Mouse (Mus musculus) midbrain, embryonic 11.5 days (tissue): ENCODE measurements around the gene Sorcs1. TPM values are rescaled to one million over a fixed set of nuclear protein-coding genes. Genes with fewer than 3 reads are reported as not detected.

Experiments used
- ATAC-seq: fragments of 200-750 bp; cut with Nextera tagmentation; 2 replicates; pipeline ENCODE4 v1.8.0; 2017; ENCODE audit warnings: moderate TSS enrichment, moderate library complexity; ENCODE audit not compliant: low FRiP score
- DNase-seq: peaks from one replicate; pipeline ENCODE4 v3.0.0; 2015; ENCODE audit warnings: low spot score; ENCODE audit errors: missing footprints
- H3K27ac ChIP-seq: fragments of 300-500 bp; sonication (generic); 2 replicates; pipeline ENCODE4 v1.5.1; 2014; ENCODE audit warnings: low read depth, low read length
- H3K27me3 ChIP-seq: fragments of 300-500 bp; sonication (generic); 2 replicates; pipeline ENCODE4 v1.6.1; 2014; ENCODE audit warnings: mild to moderate bottlenecking, low read length, moderate library complexity, mixed read lengths; ENCODE audit not compliant: control insufficient read depth, insufficient read depth
- H3K36me3 ChIP-seq: fragments of 300-500 bp; sonication (generic); 2 replicates; pipeline ENCODE4 v1.6.1; 2014; ENCODE audit warnings: mild to moderate bottlenecking, low read length, moderate library complexity, mixed read lengths; ENCODE audit not compliant: control insufficient read depth, insufficient read depth
- H3K4me1 ChIP-seq: fragments of 300-500 bp; sonication (generic); 2 replicates; pipeline ENCODE4 v1.6.1; 2014; ENCODE audit warnings: low read length; ENCODE audit not compliant: control insufficient read depth, insufficient read depth
- H3K4me2 ChIP-seq: fragments of 300-500 bp; sonication (generic); 2 replicates; pipeline ENCODE4 v1.6.1; 2014; ENCODE audit warnings: mild to moderate bottlenecking, moderate library complexity
- H3K4me3 ChIP-seq: fragments of 300-500 bp; sonication (generic); 2 replicates; pipeline ENCODE4 v1.5.1; 2014; ENCODE audit warnings: low read depth, low read length
- H3K9ac ChIP-seq: fragments of 300-500 bp; sonication (generic); 2 replicates; pipeline ENCODE4 v1.6.1; 2014; ENCODE audit warnings: low read length
- H3K9me3 ChIP-seq: fragments of 300-500 bp; sonication (generic); 2 replicates; pipeline ENCODE4 v1.6.1; 2016; ENCODE audit warnings: low read length; ENCODE audit not compliant: control insufficient read depth
- WGBS: fragments of 180-500 bp; shearing (Covaris S2); extraction: QIAGEN DNeasy Blood & Tissue Kit; methylation state at CpG from one replicate; pipeline ENCODE4 v1.1.7; 2014; 5-methylcytosine and 5-hydroxymethylcytosine counted together
- polyA plus RNA-seq: library from polyadenylated mRNA; unstranded; fragments of >200 nt; fragmentation: Nextera tagmentation; extraction: Ambion mirVana; gene quantifications from 2 replicates; pipeline ENCODE4 v1.2.1, GENCODE M21; 2014

Sorcs1 gene
- polyA plus RNA-seq: 1.7 and 2.0 TPM in 2 replicates

GRCm38 (mm10) chr19:50677903-50678896 lies at the start of gene Sorcs1:
Gene Sorcs1, minus strand, starts transcription at chr19:50678646.
- H3K4me2 ChIP-seq: peak within 1 kb of the TSS; percentile 64
- H3K9me3 ChIP-seq: no peaks in the 10 kb centered on the region
- H3K4me3 ChIP-seq: peak within 1 kb of the TSS; percentile 55
- peak; percentile 96 for ATAC-seq
- peak; percentile 96 for DNase-seq
- no peaks in the 10 kb centered on the region for H3K36me3 ChIP-seq
- H3K27ac ChIP-seq: peak within 1 kb of the TSS; percentile 30; the same call in 1 of the 2 replicates
- H3K9ac ChIP-seq: peak within 1 kb of the TSS; percentile 71
- H3K27me3 ChIP-seq: no peaks in the 10 kb centered on the region
- WGBS: under 1% methylated on average over 82 of the region's 102 CpGs
- peaks cover 2% of the 10 kb centered on the region; the same call in 1 of the 2 replicates for H3K4me1 ChIP-seq

DNA sequence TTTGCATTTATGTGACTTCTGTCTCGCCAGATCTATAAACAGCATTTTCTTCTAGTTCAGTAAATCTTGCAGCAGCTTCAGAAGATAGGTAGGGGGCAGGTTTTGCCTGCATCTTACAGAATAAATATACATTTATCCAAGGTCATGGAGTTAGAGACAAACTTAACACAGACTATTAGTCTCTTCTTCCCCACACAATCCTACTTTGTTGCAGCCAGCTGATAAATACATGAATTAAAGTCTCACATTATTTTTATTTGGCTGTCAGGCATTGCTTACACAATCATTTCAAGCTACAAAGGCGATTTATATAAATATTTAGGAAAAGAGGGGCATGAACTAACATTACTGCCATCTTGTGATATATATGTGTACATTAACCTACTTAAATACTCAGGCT lies 4.8 kb upstream of the Sorcs1 start:
- Histone ChIP-seq H3K4me1 (no peaks in the 10 kb centered on the region), H3K27me3 (no peaks in the 10 kb centered on the region), H3K36me3 (no peaks in the 10 kb centered on the region), H3K4me3 (no peak overlapping the region), H3K4me2 (no peak overlapping the region), H3K9me3 (no peaks in the 10 kb centered on the region), H3K27ac (no peak overlapping the region), H3K9ac (no peak overlapping the region)
- no peak for DNase-seq
- 72% methylated on average over 2 of the region's 2 CpGs for whole genome bisulfite sequencing
- ATAC-seq: no peak

GRCm38 (mm10) chr19:50678946-50679345 lies 500 bp upstream of the Sorcs1 start:
- Histone ChIP-seq H3K27ac (peak overlapping the region; percentile 30; the same call in 1 of the 2 replicates), H3K27me3 (no peaks in the 10 kb centered on the region)
- WGBS: 0% methylated on average over 2 of the region's 2 CpGs

DNA sequence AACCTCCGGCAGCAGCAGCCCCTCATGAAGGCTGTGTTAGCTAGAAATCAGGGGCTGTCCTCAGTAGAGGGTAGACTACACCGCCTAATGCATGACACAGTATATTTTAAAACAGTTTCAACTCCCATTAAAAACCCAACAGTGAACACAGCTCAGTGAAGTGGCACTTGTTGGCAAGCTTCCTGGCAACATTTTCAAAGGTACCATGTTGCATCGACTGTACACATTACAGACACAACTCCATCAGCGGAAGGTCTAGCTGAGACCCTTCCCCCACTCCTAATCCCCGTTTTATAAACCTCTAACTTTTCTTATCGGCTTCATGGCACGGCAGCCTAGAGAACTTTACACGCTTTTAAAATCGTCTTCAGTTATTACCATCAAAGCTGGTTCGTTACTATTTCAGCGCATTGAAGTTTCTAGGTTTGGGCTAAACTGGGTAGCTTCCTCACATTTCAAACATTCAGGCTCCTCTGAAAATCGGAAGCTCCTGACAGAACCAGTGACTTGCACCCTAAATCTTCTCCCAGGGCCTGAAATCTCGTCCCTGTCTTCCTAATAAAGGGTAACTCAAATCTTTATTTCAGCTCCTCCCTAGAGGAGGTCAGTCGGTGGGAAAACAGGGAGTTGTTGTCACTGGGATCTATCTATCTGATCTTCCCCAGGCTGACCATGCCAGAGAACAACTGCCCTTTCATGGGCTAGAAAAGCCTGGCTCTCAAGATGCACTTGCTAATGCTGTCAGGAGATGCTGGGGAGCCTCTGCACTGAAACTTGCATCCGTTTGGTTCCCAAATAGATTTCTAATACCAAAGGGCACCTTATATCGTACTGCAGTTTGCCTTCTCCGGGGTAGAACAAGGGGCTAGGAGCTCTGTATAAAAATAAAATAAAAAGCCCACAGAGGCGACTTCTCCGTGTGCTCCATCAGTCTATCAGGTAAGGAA lies 1.6 kb downstream of the Sorcs1 start:
- ATAC-seq (no peak), DNase-seq (peak; percentile 88)
- WGBS: 31% methylated on average over 19 of the region's 19 CpGs
- H3K4me1 ChIP-seq: peaks cover 2% of the 10 kb centered on the region; the same call in 1 of the 2 replicates
- H3K27ac ChIP-seq: no peak overlapping the region
- peak overlapping the region; percentile 64 for H3K4me2 ChIP-seq
- H3K4me3 ChIP-seq: peak overlapping the region; percentile 55
- H3K27me3 ChIP-seq: no peaks in the 10 kb centered on the region
- H3K9ac ChIP-seq: peak overlapping the region; percentile 71
- H3K9me3 ChIP-seq: no peaks in the 10 kb centered on the region
- no peaks in the 10 kb centered on the region for H3K36me3 ChIP-seq

More at GRCm38 (mm10) chr19:50678946-50679345, 500 bp upstream of the Sorcs1 start:
- Histone ChIP-seq H3K4me3 (peak overlapping the region; percentile 55), H3K36me3 (no peaks in the 10 kb centered on the region), H3K4me1 (peaks cover 2% of the 10 kb centered on the region; the same call in 1 of the 2 replicates), H3K9ac (peak overlapping the region; percentile 71), H3K9me3 (no peaks in the 10 kb centered on the region), H3K4me2 (peak overlapping the region; percentile 64)
- ATAC-seq: peak; percentile 35
- peak; percentile 86 for DNase-seq

DNA sequence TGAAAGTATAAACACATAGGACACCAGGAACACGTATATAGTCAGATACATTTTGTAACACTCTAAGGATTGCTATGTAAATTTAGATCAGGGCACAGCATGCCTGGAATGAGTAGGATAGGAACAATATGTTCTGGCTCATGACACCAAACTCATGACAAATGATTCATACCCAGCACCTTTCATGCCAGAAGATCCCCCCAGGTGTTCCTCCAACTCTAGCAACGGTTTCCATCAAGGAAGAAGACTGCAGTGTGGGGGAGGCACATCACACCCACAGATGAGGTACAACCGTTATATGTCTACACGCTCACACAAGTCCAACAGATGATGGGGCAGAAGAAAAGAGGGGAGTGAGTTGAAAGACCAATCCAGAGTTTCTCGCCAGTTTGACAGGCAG lies 3.5 kb downstream of the Sorcs1 start:
- no peaks in the 10 kb centered on the region for H3K36me3 ChIP-seq
- peaks cover 2% of the 10 kb centered on the region; the same call in 1 of the 2 replicates for H3K4me1 ChIP-seq
- H3K9me3 ChIP-seq: no peaks in the 10 kb centered on the region
- WGBS: 86% methylated on average over 5 of the region's 5 CpGs
- no peak overlapping the region for H3K27ac ChIP-seq
- no peak for ATAC-seq
- no peak overlapping the region for H3K4me3 ChIP-seq
- no peak for DNase-seq
- H3K4me2 ChIP-seq: no peak overlapping the region
- H3K27me3 ChIP-seq: no peaks in the 10 kb centered on the region
- no peak overlapping the region for H3K9ac ChIP-seq

GRCm38 (mm10) chr19:50667516-50667915 lies 10.9 kb downstream of the Sorcs1 start:
- no peak overlapping the region for H3K4me3 ChIP-seq
- H3K9me3 ChIP-seq: no peaks in the 10 kb centered on the region
- DNase-seq: no peak
- no peaks in the 10 kb centered on the region for H3K4me1 ChIP-seq
- no peaks in the 10 kb centered on the region for H3K27me3 ChIP-seq
- H3K4me2 ChIP-seq: no peak overlapping the region
- WGBS: 75% methylated on average over 8 of the region's 8 CpGs
- H3K9ac ChIP-seq: no peak overlapping the region
- no peak overlapping the region for H3K27ac ChIP-seq
- no peak for ATAC-seq
- no peaks in the 10 kb centered on the region for H3K36me3 ChIP-seq

DNA sequence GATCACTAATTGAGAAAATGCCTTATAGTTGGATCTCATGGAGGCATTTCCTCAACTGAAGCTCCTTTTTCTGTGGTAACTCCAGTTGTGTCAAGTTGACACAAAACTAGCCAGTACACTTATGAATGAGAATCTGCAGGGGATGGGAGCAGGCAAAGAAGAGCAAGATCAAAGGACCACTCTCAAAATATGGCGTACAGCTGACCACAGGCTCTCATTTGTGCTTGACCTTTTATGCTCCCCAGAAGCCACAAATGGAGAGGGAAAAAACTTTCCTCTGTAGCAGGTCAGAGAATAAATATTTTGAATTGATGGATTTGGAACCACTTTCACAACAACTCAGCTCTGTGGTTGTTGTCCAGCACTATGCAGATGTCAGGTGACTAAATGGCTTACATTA lies 14.1 kb downstream of the Sorcs1 start:
- Histone ChIP-seq H3K4me3 (no peak overlapping the region), H3K27ac (no peak overlapping the region), H3K4me1 (no peaks in the 10 kb centered on the region), H3K9ac (no peak overlapping the region), H3K27me3 (no peaks in the 10 kb centered on the region), H3K4me2 (no peak overlapping the region), H3K9me3 (no peaks in the 10 kb centered on the region), H3K36me3 (no peaks in the 10 kb centered on the region)
- 74% methylated on average over 1 of the region's 1 CpGs for WGBS
- DNase-seq: no peak
- ATAC-seq: no peak

GRCm38 (mm10) chr19:50659144-50659543 lies 19.3 kb downstream of the Sorcs1 start:
- Histone ChIP-seq H3K9me3 (no peaks in the 10 kb centered on the region), H3K36me3 (no peaks in the 10 kb centered on the region), H3K9ac (no peak overlapping the region), H3K27me3 (no peaks in the 10 kb centered on the region), H3K27ac (no peak overlapping the region), H3K4me1 (no peaks in the 10 kb centered on the region), H3K4me2 (no peak overlapping the region), H3K4me3 (no peak overlapping the region)
- no peak for ATAC-seq
- 77% methylated on average over 4 of the region's 4 CpGs for WGBS
- DNase-seq: no peak
